Mouse (Mus musculus) cerebellum, adult 9-11 months (tissue): ENCODE measurements at regions not wholly inside any gene's neighbourhood (a gene's known extent, or its start where the extent isn't known, plus 50 kb on each side); places are given as distances from the start of the nearest gene placed in this dataset.

Experiments used
- DNase-seq: peaks from one replicate; pipeline ENCODE4 v3.0.0; 2022

DNA sequence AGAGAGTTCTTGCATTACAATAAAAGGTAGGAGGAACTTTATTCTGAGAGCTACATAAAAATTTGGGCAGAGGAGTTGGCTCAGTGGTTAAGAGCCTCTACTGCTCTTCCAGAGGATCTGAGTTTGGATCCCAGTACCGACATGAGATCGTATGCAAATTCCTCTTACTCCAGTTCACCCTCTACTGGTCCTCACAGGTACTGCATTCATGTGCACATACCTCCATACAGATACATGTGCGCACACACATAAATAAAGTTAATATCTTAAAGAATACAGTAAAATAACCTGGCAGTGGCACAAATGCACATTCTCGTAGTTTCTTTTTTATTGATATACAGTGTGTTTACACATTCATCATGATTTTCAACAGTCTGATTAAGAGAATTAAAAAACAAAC, 232.4 kb downstream of the Vps13c start:
- no peak for DNase-seq

DNA sequence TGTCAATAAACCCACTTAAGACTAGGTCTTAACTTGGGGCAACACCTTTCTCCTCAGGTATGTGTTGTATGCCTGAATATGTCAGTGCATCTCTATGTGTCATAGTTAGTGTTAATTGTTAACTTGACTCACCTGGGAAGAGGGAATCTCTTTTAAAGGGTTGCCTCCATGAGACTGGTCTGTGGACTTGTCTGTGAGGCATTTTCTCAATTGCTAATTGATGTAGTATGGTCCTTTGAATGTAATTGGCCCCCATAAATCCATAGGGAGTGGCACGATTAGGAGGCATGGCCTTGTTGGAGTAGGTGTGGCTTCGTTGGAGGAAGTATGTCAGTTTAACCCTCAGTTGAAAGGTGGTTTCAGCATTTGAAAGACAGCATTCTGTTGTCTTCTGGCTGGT, 237.1 kb downstream of the Vps13c start:
- no peak for DNase-seq

DNA sequence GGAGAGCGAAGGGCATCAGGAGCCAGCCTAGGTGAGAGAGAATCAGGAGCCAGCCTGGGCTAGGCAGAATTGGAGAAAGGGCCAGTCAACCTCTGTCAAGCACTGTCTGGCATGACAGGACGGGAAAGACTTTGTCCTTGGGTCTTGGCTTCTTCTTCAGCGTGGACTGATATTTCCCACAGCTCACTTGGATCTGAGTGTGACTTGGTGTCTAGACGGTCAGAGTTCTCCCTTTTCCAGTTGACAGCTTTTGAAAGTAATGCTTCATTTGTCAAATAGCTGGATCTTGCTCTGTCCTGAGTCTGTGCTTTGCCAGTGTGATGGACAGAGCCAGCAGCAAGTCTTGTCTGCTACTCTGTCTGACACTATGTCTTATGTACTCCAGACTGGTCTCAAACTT, 243.1 kb downstream of the Vps13c start:
- DNase-seq, result no peak

DNA sequence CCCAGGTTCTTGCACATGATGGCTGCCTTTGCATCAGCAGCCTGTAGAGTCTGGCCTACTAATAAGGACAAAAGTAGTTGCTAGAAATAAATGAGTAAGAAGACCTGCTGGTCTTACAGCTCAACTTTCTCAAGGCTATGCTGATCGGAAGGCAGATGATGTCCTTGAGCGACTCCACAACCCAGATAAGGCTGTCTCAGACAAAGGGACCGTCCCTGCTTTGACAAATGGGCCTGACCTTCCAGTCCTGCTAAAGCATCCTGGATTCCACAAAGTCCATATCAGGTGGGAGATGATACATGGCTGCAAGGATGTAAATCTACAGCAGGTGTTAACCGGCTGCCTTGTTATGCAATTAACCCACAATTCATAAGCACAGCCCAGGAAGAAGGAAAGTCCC, 244.8 kb downstream of the Vps13c start:
- DNase-seq, result no peak

DNA sequence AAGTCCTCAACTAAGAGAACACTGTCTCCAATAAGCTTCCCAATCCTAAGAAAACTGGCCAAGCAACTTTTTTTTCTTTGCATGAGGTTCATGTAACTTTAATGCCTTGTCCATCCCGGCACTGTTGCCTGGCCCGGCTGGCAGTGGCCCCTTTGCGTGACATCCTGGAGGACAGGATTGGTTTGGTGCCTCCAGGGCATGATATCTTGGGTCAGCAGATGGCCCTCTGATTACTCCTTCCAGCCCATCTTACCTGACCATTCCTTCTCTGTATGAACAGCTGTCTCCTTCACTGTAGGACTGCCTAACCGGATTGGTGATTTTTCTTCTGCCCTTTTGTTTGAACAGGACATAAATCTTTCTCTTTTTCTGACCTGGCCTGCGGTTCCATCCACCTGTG, 254.4 kb downstream of the Vps13c start:
- DNase-seq, result peak; percentile 40

DNA sequence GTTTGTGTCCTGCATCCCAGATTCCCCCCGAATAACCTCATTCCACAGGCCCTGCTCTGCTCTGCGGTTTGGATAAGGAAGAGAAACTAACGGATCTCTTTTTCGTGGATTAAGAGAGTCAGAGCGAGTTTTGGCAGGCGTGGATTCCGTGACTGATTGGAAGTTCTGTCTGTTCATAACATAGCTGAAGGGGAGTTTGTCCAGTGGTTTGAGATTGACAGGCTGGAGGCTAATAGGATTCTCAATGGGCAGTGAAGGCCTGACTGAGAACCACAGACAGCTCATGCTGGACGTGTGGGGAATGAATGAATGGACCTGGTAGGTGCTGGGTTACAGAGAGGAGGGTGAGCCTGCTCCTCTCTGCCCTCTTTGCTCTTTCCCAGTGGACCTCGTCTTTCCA, 269.6 kb downstream of the Vps13c start:
- no peak for DNase-seq

DNA sequence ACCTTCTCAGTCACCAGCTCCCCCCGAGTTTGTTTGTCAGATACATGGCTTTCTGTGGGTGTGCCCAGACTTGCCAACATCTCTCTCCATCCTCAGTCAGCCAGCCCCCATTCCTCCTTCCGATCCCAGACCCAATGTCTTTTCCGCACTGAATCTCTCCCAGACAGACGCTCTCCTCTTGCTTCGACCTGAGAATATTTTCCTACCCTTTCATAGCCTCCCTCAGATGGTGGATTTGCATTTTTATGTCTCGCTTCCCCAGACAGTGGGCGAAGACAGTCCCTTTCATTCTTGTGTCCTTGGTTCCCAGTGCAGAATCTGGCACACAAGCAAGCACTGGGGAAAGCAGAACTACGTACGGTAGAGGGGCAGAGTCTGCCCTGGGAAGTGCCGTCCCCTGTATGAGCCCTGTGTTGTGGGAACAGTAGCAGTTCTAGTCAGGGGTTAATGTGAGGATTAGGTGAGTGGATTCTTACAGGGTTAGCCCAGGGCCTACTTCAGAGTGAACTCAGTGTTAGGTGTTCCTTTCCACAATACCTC, 275.0 kb downstream of the Vps13c start:
- no peak for DNase-seq

DNA sequence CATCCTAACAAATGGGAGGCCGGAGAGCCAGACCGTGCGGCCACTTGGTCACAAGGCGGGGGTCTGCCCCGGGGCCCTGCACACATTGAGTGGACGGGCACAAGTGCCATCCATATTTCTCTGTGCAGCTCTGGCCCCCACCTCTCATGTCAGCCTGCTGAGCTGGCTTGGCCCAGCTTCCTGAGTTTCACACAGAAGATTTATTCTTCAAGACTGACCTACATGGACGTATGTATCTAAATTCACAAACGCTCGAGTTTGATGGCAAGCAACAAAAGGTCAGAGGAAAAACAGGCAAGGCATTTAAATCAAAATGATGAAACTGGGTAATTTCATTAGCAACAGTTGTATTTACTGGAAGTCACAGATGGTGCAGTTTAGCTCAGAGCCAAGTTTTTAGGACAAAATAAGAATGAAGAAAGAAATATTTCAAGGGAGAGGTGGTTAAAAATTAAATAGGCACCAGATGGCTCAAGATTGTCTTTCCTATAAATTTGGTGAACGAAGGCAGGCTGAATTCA, 276.1 kb downstream of the Vps13c start:
- DNase-seq, result peak; percentile 61

DNA sequence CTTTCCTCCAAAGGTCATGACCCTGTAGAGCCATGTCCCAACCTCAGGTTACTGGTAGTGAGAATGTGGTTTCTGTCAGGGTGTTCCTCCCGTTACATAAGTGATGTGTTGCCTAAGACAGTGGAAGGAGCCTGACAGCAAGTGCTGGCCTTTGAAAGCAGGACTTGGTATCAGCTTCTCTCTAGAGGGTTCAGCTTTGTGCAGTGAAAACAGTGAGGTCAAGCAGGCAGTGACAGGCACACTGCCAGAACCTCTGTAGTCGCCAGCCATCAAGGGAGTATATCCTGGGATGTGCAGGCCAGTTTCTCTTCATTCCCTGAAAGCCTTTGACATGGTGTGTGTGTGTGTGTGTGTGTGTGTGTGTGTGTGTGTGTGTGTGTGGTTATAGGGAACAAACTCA, 278.1 kb downstream of the Vps13c start:
- no peak for DNase-seq

DNA sequence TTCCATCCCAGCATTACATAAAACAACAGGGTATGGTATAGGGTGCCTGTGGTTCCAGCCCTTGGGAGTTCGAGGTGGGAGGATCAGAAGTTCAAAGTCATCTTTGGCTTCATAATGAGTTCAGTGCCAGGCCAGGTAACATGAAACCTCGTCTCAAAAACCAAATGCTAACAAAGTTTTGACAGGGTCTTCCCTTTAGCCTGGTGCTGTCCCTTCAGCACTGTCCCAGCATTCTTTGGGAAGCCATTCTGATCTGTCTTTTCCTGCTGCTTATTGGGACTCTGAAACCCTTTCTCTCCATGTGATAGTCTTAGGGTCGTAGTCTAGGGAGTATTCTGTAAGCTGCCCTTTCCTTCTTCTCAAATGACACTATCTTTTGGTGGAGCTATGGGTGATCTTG, 282.1 kb downstream of the Vps13c start:
- no peak for DNase-seq

DNA sequence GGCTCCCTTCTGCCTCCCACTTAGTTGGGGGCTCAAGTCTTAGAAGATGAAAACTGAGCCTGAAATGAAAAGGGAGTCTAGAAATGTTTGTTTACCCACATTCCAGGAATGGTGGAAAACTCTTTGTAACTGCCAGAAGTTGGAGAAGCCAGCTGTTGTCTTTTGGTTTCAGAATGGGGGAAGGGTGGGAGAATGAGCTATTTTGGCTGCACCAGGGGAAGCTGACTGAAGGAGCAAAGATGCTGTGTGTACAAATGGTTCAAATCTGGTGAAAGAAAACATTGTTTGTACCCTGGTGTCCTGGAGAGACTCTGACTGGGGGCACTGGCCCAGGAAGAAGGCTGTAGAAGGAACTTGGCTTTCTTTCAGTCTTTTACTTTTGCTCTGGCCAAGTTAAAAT, 291.1 kb downstream of the Vps13c start:
- peak; percentile 25 for DNase-seq

DNA sequence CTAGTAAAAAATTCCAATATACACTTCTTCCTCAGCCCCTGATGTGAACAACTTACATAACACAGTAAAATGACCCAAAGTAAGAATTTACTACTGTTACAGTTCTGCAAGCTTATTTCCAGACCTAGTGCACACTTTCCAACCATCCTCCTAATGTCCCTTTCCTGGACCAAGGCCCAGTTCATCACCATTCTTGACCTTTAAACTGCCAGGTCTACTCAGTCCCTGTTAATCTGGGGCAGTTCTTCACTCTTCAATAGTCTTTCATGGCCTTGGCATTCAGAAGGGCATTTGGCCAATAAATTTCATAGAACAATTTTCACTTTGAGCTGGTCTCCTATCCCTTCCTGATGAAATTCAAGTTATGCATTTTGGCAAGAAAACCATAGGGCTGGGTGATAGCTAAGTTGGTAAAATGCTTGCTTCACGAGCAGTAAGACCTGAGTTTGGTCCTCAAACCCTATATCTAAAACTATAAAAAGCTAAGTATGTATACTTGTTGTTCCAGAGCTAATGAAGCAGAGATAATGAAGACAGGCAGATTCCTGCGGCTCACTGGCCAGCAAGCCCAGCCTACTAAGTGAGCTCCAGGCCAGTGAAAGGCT, 295.4 kb downstream of the Vps13c start:
- DNase-seq, result no peak

DNA sequence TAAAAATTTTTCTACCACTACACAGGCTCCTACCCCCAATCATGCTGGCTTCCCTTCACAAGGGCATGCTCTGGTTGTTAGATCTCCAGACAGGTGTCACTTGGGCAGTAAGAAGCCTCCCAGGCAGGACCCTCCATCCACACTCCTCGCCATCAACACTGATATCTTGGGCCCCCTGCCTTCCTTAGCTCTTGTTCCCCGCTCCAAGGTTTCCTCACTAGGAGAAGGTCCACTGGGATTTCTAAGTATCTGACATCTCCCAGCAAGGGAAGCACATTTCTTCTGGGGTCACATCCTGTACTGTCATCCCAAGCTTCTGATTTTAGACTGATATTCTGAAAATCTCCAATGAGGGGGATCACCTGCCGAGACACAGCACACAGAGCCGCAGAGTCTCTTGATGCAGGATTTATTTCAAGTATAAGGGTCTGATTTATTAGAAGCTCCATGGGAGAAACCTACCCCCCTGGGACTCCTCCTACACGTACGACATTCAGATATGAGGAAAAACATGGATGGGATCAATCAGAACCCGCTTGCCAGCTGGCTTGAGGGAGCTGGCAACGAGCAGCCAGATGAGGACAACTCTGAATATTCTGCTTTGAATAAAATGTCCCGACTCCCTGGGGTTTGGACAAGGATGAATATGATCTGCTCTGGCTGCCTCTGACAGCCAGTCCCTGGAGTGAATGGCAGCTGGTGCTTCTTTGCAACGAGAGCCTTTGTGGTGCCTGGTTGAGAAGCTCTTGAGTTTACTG, 322.8 kb downstream of the Vps13c start:
- DNase-seq, result peak; percentile 20

DNA sequence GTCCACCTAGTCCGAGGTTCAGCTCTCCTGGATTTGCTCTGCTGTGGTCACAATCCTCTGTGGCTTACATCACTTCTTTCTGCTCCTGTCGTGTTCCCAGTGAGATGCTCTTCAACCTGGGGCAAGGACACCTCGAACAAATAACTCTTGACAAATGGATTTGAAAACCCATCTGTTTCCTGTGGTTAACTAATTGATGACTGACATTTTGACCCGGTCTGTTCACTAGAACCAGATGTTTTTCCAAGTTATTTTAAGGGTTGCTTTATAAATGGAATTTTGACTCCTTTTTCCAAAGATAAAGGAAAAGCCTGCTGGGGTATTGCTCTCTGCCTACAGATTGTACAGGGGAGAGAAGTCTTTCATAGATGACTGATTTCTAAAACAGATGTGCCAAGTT, 326.4 kb downstream of the Vps13c start:
- DNase-seq, result no peak

DNA sequence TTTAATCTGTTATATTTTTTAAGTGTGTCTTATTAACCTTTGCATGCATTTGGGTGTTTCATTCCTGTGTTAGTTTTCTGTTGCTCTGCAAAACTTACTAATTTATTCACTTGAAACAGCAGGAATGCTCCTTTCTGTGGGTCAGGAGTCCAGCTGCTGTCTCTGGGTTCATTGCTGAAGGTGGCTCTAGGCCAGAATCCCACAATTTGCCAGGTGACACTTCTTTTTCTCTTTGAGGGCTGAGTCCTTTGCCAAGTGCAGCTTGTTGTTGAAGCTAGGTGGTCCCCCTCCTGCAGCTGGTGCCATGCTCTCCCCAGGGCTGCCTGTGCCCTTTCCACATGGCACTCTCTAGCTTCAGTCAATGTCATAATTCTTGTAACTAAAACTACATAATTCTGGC, 348.7 kb downstream of the Vps13c start:
- DNase-seq, result no peak

DNA sequence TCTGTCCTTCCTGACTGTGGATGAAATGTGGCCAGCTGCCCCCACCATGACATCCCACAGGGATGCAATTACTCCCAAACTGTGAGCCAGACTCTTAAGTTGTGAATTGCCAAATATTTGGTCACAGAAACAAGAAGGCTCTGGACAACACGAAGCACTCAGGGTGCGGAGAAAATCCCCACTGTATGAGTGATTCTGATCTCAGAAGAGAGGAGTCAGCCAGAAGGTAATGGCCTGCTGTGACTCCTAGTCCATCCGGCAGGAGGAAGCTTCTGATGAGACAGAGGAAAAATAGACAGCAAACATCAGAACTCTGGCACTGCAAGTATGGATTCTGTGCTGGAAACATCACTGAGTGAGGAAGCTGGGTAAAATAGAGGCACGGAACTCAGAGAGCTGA, 359.6 kb downstream of the Vps13c start:
- no peak for DNase-seq

DNA sequence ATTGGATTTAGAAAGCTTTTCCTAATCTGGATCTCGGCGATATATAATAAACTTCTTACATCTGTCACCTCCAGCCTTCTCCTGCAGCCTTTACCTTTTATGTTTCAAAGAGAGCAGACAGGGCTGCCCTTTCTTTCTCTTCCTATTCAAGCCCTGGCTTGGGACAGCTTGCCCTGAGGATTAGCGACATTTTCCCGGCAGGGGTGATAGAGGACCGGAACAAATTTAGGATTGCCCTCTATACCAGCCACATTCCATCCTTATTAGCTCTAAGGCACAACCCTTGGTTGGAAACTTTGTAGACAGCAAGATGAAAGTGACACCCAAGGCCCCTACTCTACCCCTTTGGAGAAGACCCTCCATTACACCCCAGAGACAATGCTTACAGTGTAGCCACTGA, 360.8 kb downstream of the Vps13c start:
- no peak for DNase-seq

DNA sequence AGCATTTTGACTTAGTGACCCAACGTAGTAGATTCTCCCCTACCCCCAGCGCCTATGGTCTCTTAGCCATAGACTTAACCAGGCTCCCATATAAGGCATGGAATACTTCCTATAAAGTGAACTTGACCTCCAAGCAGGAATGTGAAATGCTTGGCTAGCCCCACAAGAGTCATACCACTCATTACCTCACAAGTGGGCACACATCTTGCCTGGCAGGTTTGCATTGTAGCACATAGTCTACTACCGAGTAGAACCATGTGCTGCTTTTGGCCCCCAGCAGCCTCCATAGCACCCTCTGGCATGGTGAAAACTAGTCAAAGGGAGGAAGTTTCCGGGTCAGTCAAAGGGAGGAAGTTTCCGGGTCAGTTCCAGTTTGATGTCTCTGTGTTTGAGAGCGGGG, 385.5 kb downstream of the Vps13c start:
- no peak for DNase-seq

DNA sequence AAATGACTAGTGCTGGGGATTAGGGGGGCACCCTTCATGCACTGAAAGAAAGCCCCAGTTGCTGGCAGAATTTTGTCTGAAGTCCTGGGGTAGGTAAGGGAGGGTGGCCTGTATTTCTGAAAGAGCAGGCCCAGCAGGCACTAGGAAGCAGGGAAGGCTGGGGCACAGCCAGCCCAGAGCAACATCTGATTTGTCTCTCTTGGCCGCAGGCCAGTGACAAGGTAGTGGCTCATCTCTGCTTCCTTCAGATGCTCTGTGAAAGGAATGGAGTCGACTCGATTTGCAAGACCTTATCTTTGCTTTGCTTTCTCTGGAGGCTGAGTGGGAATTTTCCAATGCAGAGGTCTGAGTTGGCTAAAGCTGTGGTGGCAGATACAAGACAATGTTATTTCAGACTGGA, 390.9 kb downstream of the Vps13c start:
- peak; percentile 7 for DNase-seq

DNA sequence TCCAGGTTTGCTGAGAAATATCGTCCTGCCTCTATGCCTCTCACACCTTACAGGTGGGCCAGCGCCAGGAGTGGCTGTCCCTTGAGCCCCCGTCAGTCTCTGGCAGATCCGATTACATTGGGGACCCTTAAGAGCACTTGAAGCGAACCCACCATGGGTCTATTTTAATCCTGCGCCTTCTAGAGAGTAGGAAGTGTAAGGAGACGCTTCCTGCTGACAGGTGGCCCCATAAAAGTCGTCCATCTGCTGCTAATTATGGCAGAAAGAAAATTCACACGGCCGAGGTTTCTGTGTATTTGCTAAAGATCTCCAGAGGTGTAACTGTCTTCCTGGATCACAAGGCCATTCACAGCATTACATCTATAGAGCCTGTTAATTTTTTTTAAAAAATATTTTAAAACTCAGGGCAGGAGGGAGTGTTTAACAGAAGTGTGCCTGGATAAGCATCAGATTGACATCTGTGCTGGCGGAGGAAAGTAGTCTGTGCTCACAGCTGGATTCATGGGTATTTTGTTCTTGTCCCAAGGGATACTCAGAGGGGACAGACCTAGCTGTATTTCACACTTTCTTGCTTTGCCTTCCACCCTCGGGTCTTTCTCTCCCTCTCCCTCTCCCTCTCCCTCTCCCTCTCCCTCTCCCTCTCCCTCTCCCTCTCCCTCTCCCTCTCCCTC, 394.9 kb downstream of the Vps13c start:
- peak; percentile 28 for DNase-seq

DNA sequence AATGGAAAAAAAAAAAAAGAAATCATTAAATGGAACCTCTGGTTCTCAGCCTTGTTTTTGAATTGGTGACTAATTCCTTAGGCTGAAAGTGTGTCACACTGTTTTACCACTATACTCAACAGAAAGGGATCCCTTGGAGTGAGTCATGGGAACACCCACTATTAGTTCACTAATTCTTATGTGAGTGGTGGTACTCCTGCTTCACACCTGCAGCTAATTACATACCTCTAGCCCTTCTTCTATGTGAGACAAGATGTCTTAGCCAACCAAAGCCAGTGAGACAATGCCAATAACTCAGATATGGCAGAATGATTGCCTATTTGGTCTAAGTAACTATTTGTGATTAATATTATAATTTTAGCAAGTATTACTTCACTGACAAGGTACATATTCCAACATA, 398.9 kb downstream of the Vps13c start:
- no peak for DNase-seq

DNA sequence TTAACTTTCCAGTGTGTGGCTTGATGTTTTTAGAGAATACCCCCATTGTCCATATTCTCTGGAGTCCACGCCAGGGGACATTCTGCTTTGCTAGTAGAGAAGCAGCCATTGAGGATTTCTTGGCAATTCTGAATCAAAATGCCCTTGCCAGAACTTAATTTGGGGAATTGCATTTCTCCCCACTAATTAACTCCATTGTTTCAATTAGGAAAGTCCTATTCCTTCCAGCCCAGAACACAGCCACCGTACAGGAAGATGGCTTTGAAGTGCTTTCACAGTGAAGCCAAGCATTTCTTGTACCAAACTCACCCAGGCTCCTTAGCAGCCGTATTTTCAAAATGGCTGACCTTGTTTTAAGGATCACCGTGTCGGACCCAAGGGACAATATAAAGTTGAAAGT, 399.4 kb downstream of the Vps13c start:
- DNase-seq, result no peak

DNA sequence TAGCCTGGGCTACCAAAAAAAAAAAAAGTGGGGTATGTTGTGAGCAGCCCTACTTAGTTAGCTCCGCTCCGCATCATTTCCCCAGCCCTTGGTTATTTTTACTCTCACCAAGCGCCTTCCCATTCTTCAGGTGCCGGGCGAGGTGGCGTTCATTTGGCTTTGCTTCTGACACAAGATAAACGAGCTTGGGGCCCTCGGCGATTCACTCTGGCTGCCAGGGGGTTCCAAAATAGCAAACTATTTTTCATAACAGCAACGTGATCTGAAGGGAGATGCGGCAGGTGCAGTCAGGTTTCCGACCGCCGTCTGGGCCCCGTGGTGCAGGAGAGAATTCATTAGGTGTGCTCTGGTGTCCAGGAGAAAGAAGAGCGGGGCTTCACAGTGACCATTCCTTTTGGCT, 403.6 kb upstream of the Rora start:
- DNase-seq, result no peak

DNA sequence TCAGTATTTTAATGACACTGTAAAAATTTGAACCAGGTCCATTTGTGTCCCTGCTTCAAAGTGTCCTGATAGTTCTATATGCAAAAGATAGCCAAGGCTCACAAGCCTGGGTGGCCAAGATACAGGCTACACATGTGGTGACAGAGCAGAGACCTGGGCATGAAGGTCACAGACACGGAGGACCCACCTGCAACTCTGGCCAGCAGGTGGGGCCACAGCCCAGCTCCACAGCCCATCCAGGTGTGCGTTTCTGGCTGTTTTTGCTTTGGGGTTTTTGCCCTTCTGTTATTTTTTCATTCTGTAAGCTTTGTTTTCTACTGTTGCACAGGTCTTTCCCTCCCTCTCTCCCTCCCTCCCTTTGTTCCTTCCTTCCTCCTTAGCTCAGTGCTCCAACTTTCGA, 399.4 kb upstream of the Rora start:
- no peak for DNase-seq
